8 mouse cellular contexts compared by ENCODE assay signal in the genomic region with DNA sequence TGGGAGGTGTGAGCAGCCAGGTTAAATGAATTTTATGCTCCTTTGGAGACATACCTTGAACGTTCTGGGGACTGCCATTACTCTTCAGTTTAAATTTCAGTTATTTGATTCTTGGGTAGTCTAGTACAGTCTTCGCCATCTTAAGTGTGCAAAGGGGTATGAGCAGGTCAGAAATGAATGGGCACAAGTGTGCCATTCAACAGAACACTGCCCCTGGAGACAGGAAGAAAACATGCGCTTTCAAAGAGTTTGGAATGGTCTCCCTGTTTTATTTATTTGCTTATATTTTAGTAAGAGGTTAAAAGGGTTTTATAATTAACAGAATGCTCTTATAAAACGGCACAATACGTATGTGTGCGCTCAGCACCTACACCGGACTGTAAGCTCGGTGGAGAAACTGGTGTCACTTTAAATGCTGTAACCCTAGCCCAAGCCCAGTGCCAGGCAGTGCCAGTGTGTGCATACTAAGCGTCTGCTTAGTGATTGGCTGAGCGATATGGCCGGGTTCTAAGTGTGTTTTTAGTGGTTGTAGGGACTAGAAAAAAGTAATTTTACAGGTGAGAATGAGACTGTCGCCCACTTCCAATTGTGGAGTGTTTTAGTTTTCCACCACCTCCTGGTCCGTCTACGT. TPM values are rescaled to one million over a fixed set of nuclear protein-coding genes. Genes with fewer than 3 reads are reported as not detected.
DNase-seq lines count a peak whose midpoint lies in the region; ATAC-seq and TF ChIP-seq lines count a peak whose summit lies in the region.

No protein-coding gene starts in this region.

- intact Hi-C loops in left cerebral cortex, adult 2 months (cut with DNase I) = no loop called here

- H3K36me3 ChIP-seq in intestine, embryonic 16.5 days (ENCODE audit: control insufficient read depth, insufficient read depth, low read length) = no peaks in the 10 kb centered on the region
- H3K36me3 ChIP-seq in midbrain, embryonic 11.5 days (ENCODE audit: control insufficient read depth, insufficient read depth, low read length) = no peaks in the 10 kb centered on the region

- peak overlapping the region; percentile 84 for H3K9ac ChIP-seq in intestine, embryonic 16.5 days (ENCODE audit: low read depth, low read length)
- H3K9ac ChIP-seq in midbrain, embryonic 11.5 days (ENCODE audit: low read length) = no peak overlapping the region

- DNase-seq in left cerebral cortex, adult 2 months (ENCODE audit: extremely low spot score in 1 of 2, low spot score in 2 of 2) = no peak
- no peak for DNase-seq in left cerebral cortex, adult 11 months (ENCODE audit: low spot score)
- peak; percentile 84 for DNase-seq in midbrain, embryonic 11.5 days (ENCODE audit: low spot score, missing footprints)
- DNase-seq in thymus, postnatal 25 days = no peak
- DNase-seq in adrenal gland, adult 18-20 months (ENCODE audit: low spot score in 2 of 2) = no peak
- no peak for DNase-seq in adrenal gland, postnatal 4 days (ENCODE audit: low spot score in 2 of 2)

- no peaks in the 10 kb centered on the region for H3K27me3 ChIP-seq in intestine, embryonic 16.5 days (replicated peaks; ENCODE audit: control insufficient read depth, insufficient read depth, low read length)
- H3K27me3 ChIP-seq in midbrain, embryonic 11.5 days (ENCODE audit: control insufficient read depth, insufficient read depth, low read length) = no peaks in the 10 kb centered on the region

- peaks cover 22% of the 10 kb centered on the region for H3K4me1 ChIP-seq in intestine, embryonic 16.5 days (ENCODE audit: control insufficient read depth, insufficient read depth, low read length)
- H3K4me1 ChIP-seq in midbrain, embryonic 11.5 days (ENCODE audit: control insufficient read depth, insufficient read depth, low read length) = no peaks in the 10 kb centered on the region; the same call in 1 of the 2 replicates

- H3K27ac ChIP-seq in left cerebral cortex, adult 2 months = peak overlapping the region; percentile 92
- H3K27ac ChIP-seq in intestine, embryonic 16.5 days (ENCODE audit: low read length) = peak overlapping the region; percentile 84
- H3K27ac ChIP-seq in midbrain, embryonic 11.5 days (ENCODE audit: low read depth, low read length) = no peak overlapping the region

- H3K4me2 ChIP-seq in intestine, embryonic 16.5 days (ENCODE audit: low read depth, low read length) = peak overlapping the region; percentile 89
- H3K4me2 ChIP-seq in midbrain, embryonic 11.5 days = peak overlapping the region; percentile 93

- TF ChIP-seq CTCF in left cerebral cortex, adult 2 months (IDR thresholded peaks at IDR 0.05) = peak; percentile 8

- WGBS in intestine, embryonic 16.5 days = 55% methylated on average over 14 of the region's 14 CpGs
- 58% methylated on average over 14 of the region's 14 CpGs for WGBS in midbrain, embryonic 11.5 days

- peak overlapping the region; percentile 95 for H3K4me3 ChIP-seq in left cerebral cortex, adult 2 months
- peak overlapping the region; percentile 84 for H3K4me3 ChIP-seq in intestine, embryonic 16.5 days (ENCODE audit: low read length)
- peak overlapping the region; percentile 78 for H3K4me3 ChIP-seq in midbrain, embryonic 11.5 days (ENCODE audit: low read depth, low read length)

- ATAC-seq in erythroblast, adult 5-6 weeks (replicated peaks; ENCODE audit: low FRiP score, poor library complexity, severe bottlenecking) = 0 out of 2 replicates have a peak, but pooled peaks have one; percentile 14
- no peak for ATAC-seq in intestine, embryonic 16.5 days
- no peak for ATAC-seq in midbrain, embryonic 11.5 days (ENCODE audit: low FRiP score)

- no peaks in the 10 kb centered on the region for H3K9me3 ChIP-seq in intestine, embryonic 16.5 days (ENCODE audit: control insufficient read depth, low read length)
- H3K9me3 ChIP-seq in midbrain, embryonic 11.5 days (ENCODE audit: control insufficient read depth, low read length) = no peaks in the 10 kb centered on the region

RNA-seq across cellular contexts. Expression of gene Gnptab, which starts 1.6 kb away (rescaled TPM):
- total RNA-seq in left cerebral cortex, adult 2 months (2021) = 10 to 100 TPM; 66.9 to 73.3 TPM
- 19.2 and 20.2 TPM in 2 replicates for total RNA-seq in erythroblast, adult 5-6 weeks (2015; ENCODE audit: low replicate concordance)
- total RNA-seq in erythroblast, adult 5-6 weeks (2017; ENCODE audit: low replicate concordance) = 7.9 and 11.0 TPM in 2 replicates
- polyA plus RNA-seq in intestine, embryonic 16.5 days (2015; fragmentation: Nextera tagmentation; extraction: Ambion mirVana) = 12.3 and 15.0 TPM in 2 replicates
- polyA plus RNA-seq in midbrain, embryonic 11.5 days (2014; fragmentation: Nextera tagmentation; extraction: Ambion mirVana) = 6.5 and 7.0 TPM in 2 replicates
- total RNA-seq in adrenal gland, adult 18-20 months (2021) = 10 to 100 TPM; 29.2 to 36.0 TPM
- 10 to 100 TPM; 34.2 to 37.8 TPM for total RNA-seq in adrenal gland, postnatal 4 days (2021)

RNA-seq across cellular contexts. Expression of gene Dram1, which starts 1.7 kb away (rescaled TPM):
- 1 to 10 TPM; 1.1 to 1.2 TPM for total RNA-seq in left cerebral cortex, adult 2 months (2021)
- 13.8 and 19.0 TPM in 2 replicates for total RNA-seq in erythroblast, adult 5-6 weeks (2015; ENCODE audit: low replicate concordance)
- total RNA-seq in erythroblast, adult 5-6 weeks (2017; ENCODE audit: low replicate concordance) = 7.5 and 11.8 TPM in 2 replicates
- polyA plus RNA-seq in intestine, embryonic 16.5 days (2015; fragmentation: Nextera tagmentation; extraction: Ambion mirVana) = 3.4 and 3.5 TPM in 2 replicates
- 0.34 and 0.76 TPM in 2 replicates for polyA plus RNA-seq in midbrain, embryonic 11.5 days (2014; fragmentation: Nextera tagmentation; extraction: Ambion mirVana)
- 10 to 100 TPM in 1 of 2 experiments, 1 to 10 TPM in 1; 7.4 to 22.3 TPM for total RNA-seq in adrenal gland, adult 18-20 months (2021)
- total RNA-seq in adrenal gland, postnatal 4 days (2021) = 1 to 10 TPM; 4.4 to 4.5 TPM
